Mouse (Mus musculus): ENCODE data around the gene Rbfox3. TPM values are rescaled to one million over a fixed set of nuclear protein-coding genes. Genes with fewer than 3 reads are reported as not detected.

Gene Rbfox3
- polyA plus RNA-seq, 1 experiment from 2014 or later: 1.5 TPM

DNA sequence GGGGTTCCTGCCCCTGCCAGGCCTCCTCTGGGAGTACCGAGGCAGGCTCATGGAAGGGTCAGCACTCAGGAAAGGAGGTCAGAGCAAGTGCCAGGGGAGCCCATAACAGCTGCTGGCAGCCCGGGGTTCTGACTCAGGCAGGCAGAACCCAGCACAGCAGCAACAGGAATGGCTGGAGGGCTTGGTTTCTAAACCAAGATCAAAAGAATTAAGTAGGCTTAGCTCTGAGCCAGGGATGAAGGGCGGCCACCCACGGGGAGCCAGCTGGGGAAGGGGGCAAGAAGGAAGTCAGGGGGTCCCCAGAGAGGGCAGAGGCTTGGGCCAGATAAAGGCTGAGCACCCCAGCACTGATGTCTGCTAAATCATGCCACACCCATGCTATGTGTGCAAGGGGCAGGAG, 356.9 kb downstream of the Rbfox3 start:
- Histone ChIP-seq H3K36me3 (no peaks in the 10 kb centered on the region), H3K4me1 (replicated peaks) (peaks cover 10% of the 10 kb centered on the region), H3K9ac (no peak overlapping the region), H3K27me3 (replicated peaks) (peaks cover 3% of the 10 kb centered on the region; the same call in 1 of the 2 replicates), H3K4me3 (replicated peaks) (no peak overlapping the region), H3K4me2 (replicated peaks) (no peak overlapping the region), H3K9me3 (no peaks in the 10 kb centered on the region), H3K27ac (no peak overlapping the region)
- no peak for ATAC-seq
- WGBS: 17% methylated on average over 4 of the region's 4 CpGs

DNA sequence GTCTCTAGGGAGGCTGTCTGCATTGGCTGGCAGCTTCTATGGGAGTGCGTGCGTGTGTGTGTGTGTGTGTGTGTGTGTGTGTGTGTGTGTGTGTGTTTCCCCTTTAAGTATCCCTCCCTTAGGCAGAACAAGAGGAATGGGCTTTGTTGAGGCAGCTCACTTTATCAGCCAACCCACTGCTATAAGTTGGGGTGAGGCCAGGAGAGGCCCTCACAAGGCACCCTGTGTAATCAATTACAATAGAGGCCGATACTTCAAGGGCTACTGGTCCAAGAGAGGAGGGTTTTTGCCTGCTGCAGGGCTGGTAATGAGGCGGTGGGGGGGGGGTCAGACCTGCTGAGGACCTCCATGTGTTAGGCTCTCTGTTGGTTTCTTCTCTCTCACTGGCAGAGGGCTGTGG, 357.5 kb downstream of the Rbfox3 start:
- H3K9me3 ChIP-seq: no peaks in the 10 kb centered on the region
- no peaks in the 10 kb centered on the region for H3K36me3 ChIP-seq
- H3K4me2 ChIP-seq (replicated peaks): no peak overlapping the region
- no peaks in the 10 kb centered on the region for H3K27me3 ChIP-seq (replicated peaks)
- no peak overlapping the region for H3K4me3 ChIP-seq (replicated peaks)
- ATAC-seq: no peak
- H3K4me1 ChIP-seq (replicated peaks): peaks cover 10% of the 10 kb centered on the region
- 44% methylated on average over 4 of the region's 4 CpGs for WGBS
- no peak overlapping the region for H3K9ac ChIP-seq
- H3K27ac ChIP-seq: no peak overlapping the region

DNA sequence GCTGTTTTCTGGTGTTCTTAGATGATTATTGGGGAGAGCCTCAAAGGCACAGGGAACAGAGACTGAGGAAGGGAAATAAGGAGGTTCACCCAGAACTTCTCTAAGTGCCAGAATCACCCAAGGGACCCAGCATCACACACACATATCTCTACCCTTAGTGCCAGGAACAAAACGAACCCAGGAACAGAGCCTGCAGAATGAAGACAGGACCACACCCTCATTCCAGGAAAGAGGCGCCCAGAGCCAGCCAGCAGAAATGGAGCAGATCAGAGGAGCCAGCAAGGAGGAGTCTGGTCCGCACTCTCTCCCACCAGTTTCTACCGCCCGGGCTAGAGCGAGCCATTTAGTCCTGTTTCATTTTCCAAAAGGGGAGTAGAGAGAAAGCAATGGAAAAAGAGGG, 358.4 kb downstream of the Rbfox3 start:
- H3K4me2 ChIP-seq (replicated peaks): no peak overlapping the region
- no peak overlapping the region for H3K4me3 ChIP-seq (replicated peaks)
- H3K9me3 ChIP-seq: no peaks in the 10 kb centered on the region
- no peaks in the 10 kb centered on the region for H3K36me3 ChIP-seq
- WGBS: 39% methylated on average over 6 of the region's 6 CpGs
- H3K9ac ChIP-seq: no peak overlapping the region
- ATAC-seq: no peak
- H3K27me3 ChIP-seq (replicated peaks): no peaks in the 10 kb centered on the region
- H3K4me1 ChIP-seq (replicated peaks): peaks cover 10% of the 10 kb centered on the region
- H3K27ac ChIP-seq: no peak overlapping the region

DNA sequence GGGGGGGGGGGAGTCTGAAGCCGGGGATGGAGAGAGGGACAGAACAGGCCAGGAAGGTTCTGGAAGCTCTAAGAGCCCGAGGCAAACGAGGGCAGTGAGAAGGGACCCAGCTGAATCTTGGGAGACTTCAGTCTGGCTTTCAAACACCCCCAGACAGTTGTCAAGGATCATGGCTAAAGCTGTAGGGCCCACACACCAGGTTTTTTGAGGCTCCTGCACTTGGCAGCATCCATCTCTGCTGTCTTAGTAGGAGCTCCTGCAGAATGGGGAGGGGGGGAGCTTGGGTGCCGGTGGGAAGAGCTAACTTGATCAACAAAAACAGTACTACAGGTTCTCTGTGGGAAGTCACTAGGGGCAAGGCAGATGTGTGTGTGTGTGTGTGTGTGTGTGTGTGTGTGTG, 358.9 kb downstream of the Rbfox3 start:
- Histone ChIP-seq H3K4me1 (replicated peaks) (peaks cover 10% of the 10 kb centered on the region), H3K4me2 (replicated peaks) (no peak overlapping the region), H3K27ac (no peak overlapping the region), H3K9me3 (no peaks in the 10 kb centered on the region), H3K4me3 (replicated peaks) (no peak overlapping the region), H3K9ac (no peak overlapping the region), H3K27me3 (replicated peaks) (no peaks in the 10 kb centered on the region), H3K36me3 (no peaks in the 10 kb centered on the region)
- 60% methylated on average over 4 of the region's 4 CpGs for WGBS
- no peak for ATAC-seq

DNA sequence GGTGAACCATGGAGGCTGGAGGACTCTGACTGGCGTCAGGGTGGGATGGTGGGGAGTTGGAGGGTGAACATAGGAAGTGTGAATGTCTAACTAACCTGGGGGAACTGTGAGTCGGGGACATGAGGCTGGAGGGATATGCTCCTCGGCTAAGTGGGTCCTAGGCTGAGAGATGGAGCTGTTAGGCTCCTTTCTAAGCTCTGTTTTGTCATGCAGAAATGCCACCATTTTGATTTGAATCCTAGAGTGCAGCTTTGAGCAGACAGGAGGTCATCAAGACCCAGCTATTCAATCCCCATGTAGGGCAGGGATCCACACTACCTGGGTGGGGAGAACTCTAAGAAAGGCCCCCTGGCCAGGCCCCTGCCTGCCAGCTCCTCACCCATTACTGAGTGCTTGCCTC, 359.7 kb downstream of the Rbfox3 start:
- H3K9me3 ChIP-seq: no peaks in the 10 kb centered on the region
- peaks cover 10% of the 10 kb centered on the region for H3K4me1 ChIP-seq (replicated peaks)
- H3K27ac ChIP-seq: no peak overlapping the region
- no peaks in the 10 kb centered on the region for H3K36me3 ChIP-seq
- H3K4me3 ChIP-seq (replicated peaks): no peak overlapping the region
- WGBS: 60% methylated on average over 3 of the region's 3 CpGs
- no peak overlapping the region for H3K4me2 ChIP-seq (replicated peaks)
- no peak for ATAC-seq
- H3K27me3 ChIP-seq (replicated peaks): no peaks in the 10 kb centered on the region
- H3K9ac ChIP-seq: no peak overlapping the region

DNA sequence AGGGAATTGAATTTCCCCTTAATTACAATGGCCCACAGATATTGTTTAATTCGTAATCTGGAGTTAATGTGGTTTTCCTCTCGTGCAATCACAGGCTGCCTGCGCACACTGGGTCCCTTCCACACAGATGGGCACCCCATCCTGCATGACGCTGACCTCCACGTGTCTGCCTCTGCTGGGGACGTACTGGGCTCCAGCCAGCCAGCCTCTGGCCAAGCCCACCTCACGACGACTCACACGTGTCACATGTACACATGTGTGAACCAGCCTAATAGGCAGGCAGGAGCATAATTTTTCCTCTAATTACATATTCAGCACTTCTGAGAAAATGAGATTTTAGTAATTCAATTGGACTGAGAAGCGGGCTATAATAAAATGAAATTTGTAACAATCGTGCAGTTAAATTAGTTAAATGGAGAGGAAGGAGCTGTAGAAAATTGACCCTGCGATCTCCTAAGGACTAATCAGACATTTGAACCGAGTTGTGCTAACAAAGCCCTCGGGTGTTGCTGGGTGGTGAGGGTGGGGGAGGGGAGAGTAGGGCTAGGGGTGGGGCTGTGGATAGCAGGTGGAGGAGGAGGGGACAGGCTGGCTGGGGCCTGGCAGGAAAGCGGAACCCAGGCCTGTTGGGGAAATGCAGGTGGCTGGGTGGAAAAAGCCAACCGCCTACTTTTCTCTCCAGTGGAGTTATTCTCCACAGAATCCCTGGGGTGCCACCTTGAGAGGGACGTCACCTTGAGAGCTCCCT, 360.4 kb downstream of the Rbfox3 start:
- peaks cover 10% of the 10 kb centered on the region for H3K4me1 ChIP-seq (replicated peaks)
- no peak overlapping the region for H3K9ac ChIP-seq
- peak; percentile 63; the same call in 1 of the 2 replicates for ATAC-seq
- no peak overlapping the region for H3K27ac ChIP-seq
- no peaks in the 10 kb centered on the region for H3K27me3 ChIP-seq (replicated peaks)
- H3K4me3 ChIP-seq (replicated peaks): no peak overlapping the region
- no peaks in the 10 kb centered on the region for H3K36me3 ChIP-seq
- no peaks in the 10 kb centered on the region for H3K9me3 ChIP-seq
- H3K4me2 ChIP-seq (replicated peaks): no peak overlapping the region
- 37% methylated on average over 17 of the region's 17 CpGs for WGBS

DNA sequence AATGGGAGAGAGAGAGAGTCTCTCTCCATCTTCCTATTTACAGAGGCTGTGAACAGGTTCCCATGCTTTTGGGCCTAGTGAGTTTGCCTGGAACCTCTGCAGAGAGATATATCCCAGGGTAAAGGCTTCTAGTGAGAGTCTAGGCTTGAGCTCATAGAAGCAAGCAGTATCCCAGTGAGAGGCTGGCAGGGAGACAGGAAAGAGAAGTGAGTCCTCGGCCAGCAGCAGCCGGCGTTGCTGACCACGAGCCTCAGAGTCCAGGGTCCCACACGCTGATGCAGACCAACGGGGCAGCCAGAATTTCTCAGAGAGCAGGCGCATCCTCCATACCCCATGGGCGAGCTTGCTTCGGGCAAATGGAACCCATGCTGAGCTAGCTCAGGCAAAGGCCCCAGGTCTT, 363.2 kb downstream of the Rbfox3 start:
- no peak overlapping the region for H3K4me2 ChIP-seq (replicated peaks)
- peaks cover 10% of the 10 kb centered on the region for H3K4me1 ChIP-seq (replicated peaks)
- H3K27me3 ChIP-seq (replicated peaks): no peaks in the 10 kb centered on the region
- WGBS: 82% methylated on average over 9 of the region's 9 CpGs
- no peak for ATAC-seq
- H3K9ac ChIP-seq: no peak overlapping the region
- H3K27ac ChIP-seq: no peak overlapping the region
- no peaks in the 10 kb centered on the region for H3K36me3 ChIP-seq
- no peaks in the 10 kb centered on the region for H3K9me3 ChIP-seq
- no peak overlapping the region for H3K4me3 ChIP-seq (replicated peaks)

DNA sequence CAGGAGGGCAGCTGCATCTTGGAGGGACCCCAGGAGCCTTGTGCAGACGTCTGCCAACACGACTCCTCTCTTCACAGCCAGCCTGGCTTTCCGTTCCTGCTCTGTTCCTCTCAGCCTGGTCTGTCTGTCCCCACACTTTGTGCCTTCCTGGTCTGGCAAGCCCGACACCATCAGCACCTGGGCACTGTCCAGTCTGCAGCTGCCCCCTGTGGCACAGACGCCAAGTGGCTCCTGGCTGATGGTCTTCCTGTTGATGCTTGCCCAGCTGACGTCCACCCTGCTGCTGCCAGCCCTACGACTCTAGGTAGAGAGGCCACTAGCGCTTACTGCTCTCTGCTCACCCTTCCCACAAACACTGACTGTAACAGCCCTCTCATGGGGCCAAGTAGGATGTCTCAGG, 365.1 kb downstream of the Rbfox3 start:
- no peak overlapping the region for H3K4me3 ChIP-seq (replicated peaks)
- H3K27ac ChIP-seq: no peak overlapping the region
- ATAC-seq: no peak
- H3K4me2 ChIP-seq (replicated peaks): no peak overlapping the region
- H3K9me3 ChIP-seq: no peaks in the 10 kb centered on the region
- H3K27me3 ChIP-seq (replicated peaks): no peaks in the 10 kb centered on the region
- no peak overlapping the region for H3K9ac ChIP-seq
- H3K36me3 ChIP-seq: no peaks in the 10 kb centered on the region
- WGBS: 73% methylated on average over 8 of the region's 8 CpGs
- 0 out of 2 replicates have a peak, but pooled peaks cover 2% of the 10 kb centered on the region for H3K4me1 ChIP-seq (replicated peaks)

DNA sequence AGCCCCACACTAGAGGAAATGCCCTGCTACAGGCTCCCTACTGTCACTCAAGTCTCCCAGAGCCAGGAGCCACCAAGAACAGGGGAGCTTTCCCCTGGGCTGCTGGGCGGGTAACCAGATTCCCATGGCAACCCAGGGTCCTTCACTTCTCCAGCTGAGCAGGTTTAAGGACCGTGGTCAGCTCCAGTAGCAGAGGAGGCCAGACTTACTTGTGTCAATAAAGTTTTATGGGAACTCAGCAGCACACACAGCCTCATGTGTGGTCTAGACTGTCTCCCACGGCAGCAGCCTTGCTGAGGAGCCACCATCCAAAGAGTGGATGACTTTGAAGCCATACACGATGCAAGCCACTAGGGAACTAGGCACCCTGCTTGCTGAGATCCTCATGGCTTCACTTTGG, 365.7 kb downstream of the Rbfox3 start:
- WGBS: 14% methylated on average over 4 of the region's 4 CpGs
- Histone ChIP-seq H3K27ac (no peak overlapping the region), H3K9ac (no peak overlapping the region), H3K9me3 (no peaks in the 10 kb centered on the region), H3K4me2 (replicated peaks) (no peak overlapping the region), H3K27me3 (replicated peaks) (no peaks in the 10 kb centered on the region), H3K4me1 (replicated peaks) (no peaks in the 10 kb centered on the region), H3K36me3 (no peaks in the 10 kb centered on the region), H3K4me3 (replicated peaks) (no peak overlapping the region)
- ATAC-seq: no peak

DNA sequence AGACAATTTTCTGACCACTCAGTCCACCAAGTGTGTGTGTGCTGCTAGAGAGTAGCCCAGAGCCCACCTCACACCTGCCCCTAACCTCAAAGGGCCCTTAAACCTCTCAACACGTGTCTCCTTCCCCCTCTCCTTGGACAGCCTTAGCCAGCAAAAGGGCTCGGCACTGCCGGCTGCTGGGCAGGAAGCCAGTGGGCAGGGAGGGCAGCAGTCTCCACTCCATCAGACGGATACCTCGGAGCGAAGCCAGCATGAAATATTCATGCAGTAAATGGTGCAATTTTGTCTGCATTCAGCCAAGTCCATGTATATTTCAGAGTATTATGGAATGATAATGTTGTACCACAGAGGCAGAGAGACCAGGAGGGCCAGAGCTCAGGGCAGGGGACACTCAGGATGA, 366.8 kb downstream of the Rbfox3 start:
- 69% methylated on average over 6 of the region's 6 CpGs for WGBS
- Histone ChIP-seq H3K9me3 (no peaks in the 10 kb centered on the region), H3K27ac (no peak overlapping the region), H3K4me3 (replicated peaks) (no peak overlapping the region), H3K27me3 (replicated peaks) (no peaks in the 10 kb centered on the region), H3K4me1 (replicated peaks) (no peaks in the 10 kb centered on the region; the same call in 1 of the 2 replicates), H3K4me2 (replicated peaks) (no peak overlapping the region), H3K9ac (no peak overlapping the region), H3K36me3 (no peaks in the 10 kb centered on the region)
- no peak for ATAC-seq

DNA sequence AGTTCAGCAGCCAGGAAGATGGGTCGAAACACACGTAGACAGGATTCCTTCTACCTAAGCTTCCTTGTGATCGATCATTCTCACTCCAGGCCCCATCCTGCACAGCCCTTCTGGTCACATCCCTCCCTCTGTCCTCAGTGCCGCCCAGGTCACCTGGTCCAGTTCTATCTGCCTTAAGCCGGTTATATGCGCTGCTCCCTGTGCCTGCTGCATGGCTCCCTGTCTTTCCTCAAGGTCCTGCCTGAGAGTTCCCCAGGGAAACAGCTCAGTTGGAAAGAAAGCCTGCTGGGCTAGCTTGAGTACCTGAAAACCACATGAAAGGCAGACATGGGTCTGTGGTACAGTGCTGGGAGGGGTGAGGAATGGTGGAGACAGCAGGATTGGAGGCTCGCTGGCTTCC, 368.5 kb downstream of the Rbfox3 start:
- no peak overlapping the region for H3K9ac ChIP-seq
- no peak overlapping the region for H3K27ac ChIP-seq
- H3K4me2 ChIP-seq (replicated peaks): no peak overlapping the region
- no peaks in the 10 kb centered on the region for H3K27me3 ChIP-seq (replicated peaks)
- ATAC-seq: no peak
- H3K4me3 ChIP-seq (replicated peaks): no peak overlapping the region
- H3K9me3 ChIP-seq: no peaks in the 10 kb centered on the region
- no peaks in the 10 kb centered on the region; the same call in 1 of the 2 replicates for H3K4me1 ChIP-seq (replicated peaks)
- no peaks in the 10 kb centered on the region for H3K36me3 ChIP-seq
- 67% methylated on average over 7 of the region's 7 CpGs for WGBS

DNA sequence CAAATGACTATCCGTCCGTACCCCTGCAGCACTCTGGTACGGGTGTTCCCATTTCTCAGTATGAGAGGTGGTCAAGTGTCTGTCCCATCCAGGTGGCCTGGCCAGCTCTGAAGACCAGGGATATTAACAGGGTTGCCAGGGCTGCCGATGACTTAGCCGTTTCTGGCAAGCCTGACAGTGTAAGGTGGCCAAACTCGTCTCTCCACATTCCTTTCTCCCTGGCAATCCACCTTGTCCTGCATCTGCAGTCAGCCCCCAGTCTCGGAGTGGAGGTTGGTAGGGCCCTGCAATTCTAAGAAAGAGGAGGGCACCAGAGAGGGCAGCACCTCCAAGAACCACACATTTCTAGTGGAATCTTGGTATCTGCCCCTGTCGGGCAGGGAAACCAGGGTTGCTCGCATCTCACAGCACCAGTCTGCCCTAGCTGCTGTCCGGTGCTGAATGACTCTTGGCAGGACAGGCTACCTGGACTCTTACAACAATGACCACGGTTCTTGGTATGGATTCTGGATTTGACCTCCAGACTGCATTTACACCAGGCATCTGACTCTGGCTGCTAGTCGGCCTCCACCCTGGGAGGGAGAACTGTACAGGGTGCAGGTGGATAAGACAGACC, 370.9 kb downstream of the Rbfox3 start:
- H3K4me1 ChIP-seq (replicated peaks): no peaks in the 10 kb centered on the region; the same call in 1 of the 2 replicates
- no peak overlapping the region for H3K9ac ChIP-seq
- H3K4me3 ChIP-seq (replicated peaks): no peak overlapping the region
- no peaks in the 10 kb centered on the region for H3K27me3 ChIP-seq (replicated peaks)
- H3K4me2 ChIP-seq (replicated peaks): no peak overlapping the region
- H3K27ac ChIP-seq: no peak overlapping the region
- H3K9me3 ChIP-seq: no peaks in the 10 kb centered on the region
- 44% methylated on average over 12 of the region's 12 CpGs for WGBS
- H3K36me3 ChIP-seq: no peaks in the 10 kb centered on the region
- no peak for ATAC-seq

DNA sequence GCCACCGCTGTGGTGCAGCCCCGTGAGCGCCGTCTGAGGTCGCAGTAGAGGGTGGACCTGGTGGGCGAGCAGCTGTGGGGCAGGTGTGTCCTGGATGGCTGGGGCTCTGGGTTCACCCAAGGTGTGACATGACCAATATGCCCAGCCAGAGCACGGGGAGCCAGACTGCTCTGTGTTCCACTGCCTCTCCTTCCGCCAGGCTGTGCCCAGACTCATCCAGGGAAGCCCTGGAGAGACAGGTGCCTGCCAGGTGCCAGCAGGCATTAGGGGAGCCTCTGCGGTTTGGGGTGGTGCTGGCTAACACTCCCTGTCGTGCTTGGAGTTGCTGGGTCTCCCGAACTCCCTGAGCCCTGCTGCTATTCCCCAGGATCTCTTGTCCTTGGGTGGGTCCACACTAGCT, 373.4 kb downstream of the Rbfox3 start:
- H3K9ac ChIP-seq: no peak overlapping the region
- H3K27ac ChIP-seq: no peak overlapping the region
- WGBS: 88% methylated on average over 11 of the region's 11 CpGs
- H3K36me3 ChIP-seq: no peaks in the 10 kb centered on the region
- ATAC-seq: no peak
- no peak overlapping the region for H3K4me3 ChIP-seq (replicated peaks)
- no peaks in the 10 kb centered on the region; the same call in 1 of the 2 replicates for H3K4me1 ChIP-seq (replicated peaks)
- no peak overlapping the region for H3K4me2 ChIP-seq (replicated peaks)
- H3K27me3 ChIP-seq (replicated peaks): peaks cover 5% of the 10 kb centered on the region
- no peaks in the 10 kb centered on the region for H3K9me3 ChIP-seq
